Mouse (Mus musculus): ENCODE measurements around the gene Rhbdf2. TPM values are rescaled to one million over a fixed set of nuclear protein-coding genes. Genes with fewer than 3 reads are reported as not detected.

Rhbdf2 gene
- total RNA-seq, 1 experiment, result 29.3 TPM

- no peak overlapping the region; the same call in 1 of the 2 replicates for H3K9ac ChIP-seq (ENCODE audit: insufficient read depth, low read depth, low read length, poor library complexity, severe bottlenecking)
- DNase-seq (ENCODE audit: low read depth, low spot score), result no peak
- peaks cover 36% of the 10 kb centered on the region for H3K36me3 ChIP-seq (ENCODE audit: control insufficient read depth, insufficient read depth, low read length, poor library complexity, severe bottlenecking)
- no peaks in the 10 kb centered on the region for H3K9me3 ChIP-seq (ENCODE audit: control insufficient read depth, insufficient read depth, low read depth, low read length)
- no peak overlapping the region for H3K27ac ChIP-seq (ENCODE audit: insufficient read depth, low read depth, low read length, poor library complexity, severe bottlenecking)
- TF ChIP-seq CHD2 (IDR thresholded peaks at IDR 0.05; ENCODE audit: low read depth, low read length) (no peak), ZC3H11A (IDR thresholded peaks at IDR 0.05; ENCODE audit: borderline replicate concordance, low read depth, low read length) (no peak), MAFK (IDR thresholded peaks at IDR 0.05; ENCODE audit: insufficient read depth, low read depth, low read length) (no peak), ZNF384 (IDR thresholded peaks at IDR 0.05; ENCODE audit: low read depth, low read length) (no peak), HCFC1 (IDR thresholded peaks at IDR 0.05; ENCODE audit: borderline replicate concordance, insufficient read depth, low read length) (no peak)
- in situ Hi-C loops (cut with MboI; ENCODE audit: low sequenced_read_pairs in 2 of 2, unreplicated experiment in 2 of 2), result no loop called here
- peaks cover under 1 to 13% of the 10 kb centered on the region in 2 experiments; a peak in 2 of 4 replicates for H3K4me1 ChIP-seq (ENCODE audit: control insufficient read depth in 2 of 2, insufficient read depth in 2 of 2, low read length in 2 of 2, poor library complexity in 1 of 2)
- H3K4me3 ChIP-seq (ENCODE audit: insufficient read depth in 1 of 2, low read depth in 1 of 2, low read length in 2 of 2, poor library complexity in 1 of 2, severe bottlenecking in 1 of 2), result no peak overlapping the region
These were observed 43.6 kb upstream of the Rhbdf2 start for GRCm38 (mm10) chr11:116670386-116670785.

- Histone ChIP-seq H3K4me3 (ENCODE audit: insufficient read depth in 1 of 2, low read depth in 1 of 2, low read length in 2 of 2, poor library complexity in 1 of 2, severe bottlenecking in 1 of 2) (no peak overlapping the region), H3K9me3 (ENCODE audit: control insufficient read depth, insufficient read depth, low read depth, low read length) (no peaks in the 10 kb centered on the region), H3K9ac (ENCODE audit: insufficient read depth, low read depth, low read length, poor library complexity, severe bottlenecking) (no peak overlapping the region), H3K4me1 (ENCODE audit: control insufficient read depth in 2 of 2, insufficient read depth in 2 of 2, low read length in 2 of 2, poor library complexity in 1 of 2) (peaks cover 1 to 13% of the 10 kb centered on the region in 2 experiments; a peak in 2 of 4 replicates), H3K36me3 (ENCODE audit: control insufficient read depth, insufficient read depth, low read length, poor library complexity, severe bottlenecking) (peaks cover 31% of the 10 kb centered on the region), H3K27ac (ENCODE audit: insufficient read depth, low read depth, low read length, poor library complexity, severe bottlenecking) (no peak overlapping the region)
- DNase-seq (ENCODE audit: low read depth, low spot score), result no peak
- in situ Hi-C loops (cut with MboI; ENCODE audit: low sequenced_read_pairs in 2 of 2, unreplicated experiment in 2 of 2), result no loop called here
- TF ChIP-seq MAFK (IDR thresholded peaks at IDR 0.05; ENCODE audit: insufficient read depth, low read depth, low read length) (no peak), ZNF384 (IDR thresholded peaks at IDR 0.05; ENCODE audit: low read depth, low read length) (no peak), CHD2 (IDR thresholded peaks at IDR 0.05; ENCODE audit: low read depth, low read length) (no peak), HCFC1 (IDR thresholded peaks at IDR 0.05; ENCODE audit: borderline replicate concordance, insufficient read depth, low read length) (no peak), ZC3H11A (IDR thresholded peaks at IDR 0.05; ENCODE audit: borderline replicate concordance, low read depth, low read length) (no peak)
These were observed 43.1 kb upstream of the Rhbdf2 start for GRCm38 (mm10) chr11:116669787-116670365.

- no peak for DNase-seq (ENCODE audit: low read depth, low spot score)
- H3K27ac ChIP-seq (ENCODE audit: insufficient read depth, low read depth, low read length, poor library complexity, severe bottlenecking), result no peak overlapping the region
- H3K36me3 ChIP-seq (ENCODE audit: control insufficient read depth, insufficient read depth, low read length, poor library complexity, severe bottlenecking), result peaks cover 25% of the 10 kb centered on the region
- H3K4me1 ChIP-seq (ENCODE audit: control insufficient read depth in 2 of 2, insufficient read depth in 2 of 2, low read length in 2 of 2, poor library complexity in 1 of 2), result peaks cover 1 to 14% of the 10 kb centered on the region in 2 experiments; a peak in 2 of 4 replicates
- in situ Hi-C loops (cut with MboI; ENCODE audit: low sequenced_read_pairs in 2 of 2, unreplicated experiment in 2 of 2), result no loop called here
- H3K4me3 ChIP-seq (ENCODE audit: insufficient read depth in 1 of 2, low read depth in 1 of 2, low read length in 2 of 2, poor library complexity in 1 of 2, severe bottlenecking in 1 of 2), result no peak overlapping the region
- H3K9me3 ChIP-seq (ENCODE audit: control insufficient read depth, insufficient read depth, low read depth, low read length), result no peaks in the 10 kb centered on the region
- TF ChIP-seq MAFK (IDR thresholded peaks at IDR 0.05; ENCODE audit: insufficient read depth, low read depth, low read length) (no peak), ZC3H11A (IDR thresholded peaks at IDR 0.05; ENCODE audit: borderline replicate concordance, low read depth, low read length) (no peak), HCFC1 (IDR thresholded peaks at IDR 0.05; ENCODE audit: borderline replicate concordance, insufficient read depth, low read length) (no peak)
- no peak overlapping the region for H3K9ac ChIP-seq (ENCODE audit: insufficient read depth, low read depth, low read length, poor library complexity, severe bottlenecking)
These were observed 42.5 kb upstream of the Rhbdf2 start for GRCm38 (mm10) chr11:116669316-116669715.

- DNase-seq (ENCODE audit: low read depth, low spot score), result no peak
- Histone ChIP-seq H3K4me3 (ENCODE audit: insufficient read depth in 1 of 2, low read depth in 1 of 2, low read length in 2 of 2, poor library complexity in 1 of 2, severe bottlenecking in 1 of 2) (no peak overlapping the region), H3K36me3 (ENCODE audit: control insufficient read depth, insufficient read depth, low read length, poor library complexity, severe bottlenecking) (peaks cover 20% of the 10 kb centered on the region), H3K9ac (ENCODE audit: insufficient read depth, low read depth, low read length, poor library complexity, severe bottlenecking) (no peak overlapping the region), H3K9me3 (ENCODE audit: control insufficient read depth, insufficient read depth, low read depth, low read length) (no peaks in the 10 kb centered on the region), H3K27ac (ENCODE audit: insufficient read depth, low read depth, low read length, poor library complexity, severe bottlenecking) (no peak overlapping the region), H3K4me1 (ENCODE audit: control insufficient read depth in 2 of 2, insufficient read depth in 2 of 2, low read length in 2 of 2, poor library complexity in 1 of 2) (peaks cover 1 to 13% of the 10 kb centered on the region in 2 experiments; a peak in 2 of 4 replicates)
- TF ChIP-seq MAFK (IDR thresholded peaks at IDR 0.05; ENCODE audit: insufficient read depth, low read depth, low read length), result no peak
- in situ Hi-C loops (cut with MboI; ENCODE audit: low sequenced_read_pairs in 2 of 2, unreplicated experiment in 2 of 2), result no loop called here
These were observed 42.0 kb upstream of the Rhbdf2 start for GRCm38 (mm10) chr11:116668839-116669238.

- H3K4me1 ChIP-seq (ENCODE audit: control insufficient read depth in 2 of 2, insufficient read depth in 2 of 2, low read length in 2 of 2, poor library complexity in 1 of 2), result peaks cover 1 to 10% of the 10 kb centered on the region in 2 experiments; a peak in 2 of 4 replicates
These were observed 41.6 kb upstream of the Rhbdf2 start for GRCm38 (mm10) chr11:116668381-116668825.

More at GRCm38 (mm10) chr11:116668381-116668825, 41.6 kb upstream of the Rhbdf2 start:
- no peak for TF ChIP-seq ZC3H11A (IDR thresholded peaks at IDR 0.05; ENCODE audit: borderline replicate concordance, low read depth, low read length)
- no peak for TF ChIP-seq MAFK (IDR thresholded peaks at IDR 0.05; ENCODE audit: insufficient read depth, low read depth, low read length)
- no peak for TF ChIP-seq CHD2 (IDR thresholded peaks at IDR 0.05; ENCODE audit: low read depth, low read length)
- TF ChIP-seq ZNF384 (IDR thresholded peaks at IDR 0.05; ENCODE audit: low read depth, low read length), result no peak
- TF ChIP-seq HCFC1 (IDR thresholded peaks at IDR 0.05; ENCODE audit: borderline replicate concordance, insufficient read depth, low read length), result no peak
- DNase-seq (ENCODE audit: low read depth, low spot score), result no peak
- no peaks in the 10 kb centered on the region for H3K9me3 ChIP-seq (ENCODE audit: control insufficient read depth, insufficient read depth, low read depth, low read length)
- no peak overlapping the region for H3K27ac ChIP-seq (ENCODE audit: insufficient read depth, low read depth, low read length, poor library complexity, severe bottlenecking)
- H3K36me3 ChIP-seq (ENCODE audit: control insufficient read depth, insufficient read depth, low read length, poor library complexity, severe bottlenecking), result peaks cover 16% of the 10 kb centered on the region
- no peak overlapping the region for H3K4me3 ChIP-seq (ENCODE audit: insufficient read depth in 1 of 2, low read depth in 1 of 2, low read length in 2 of 2, poor library complexity in 1 of 2, severe bottlenecking in 1 of 2)
- no peak overlapping the region for H3K9ac ChIP-seq (ENCODE audit: insufficient read depth, low read depth, low read length, poor library complexity, severe bottlenecking)
- in situ Hi-C loops (cut with MboI; ENCODE audit: low sequenced_read_pairs in 2 of 2, unreplicated experiment in 2 of 2), result no loop called here

Data from ES-E14 (cell line).